Mouse (Mus musculus): ENCODE data around the gene Gm49361.
A peak's percentile ranks its signal among the peaks of the same experiment; 100 is the strongest.
"Not testable (repeated sequence)": the region's sequence is repeated elsewhere in the genome, so short reads cannot be mapped to it uniquely, and the experiment has no call there.

Gm49361 gene

DNA sequence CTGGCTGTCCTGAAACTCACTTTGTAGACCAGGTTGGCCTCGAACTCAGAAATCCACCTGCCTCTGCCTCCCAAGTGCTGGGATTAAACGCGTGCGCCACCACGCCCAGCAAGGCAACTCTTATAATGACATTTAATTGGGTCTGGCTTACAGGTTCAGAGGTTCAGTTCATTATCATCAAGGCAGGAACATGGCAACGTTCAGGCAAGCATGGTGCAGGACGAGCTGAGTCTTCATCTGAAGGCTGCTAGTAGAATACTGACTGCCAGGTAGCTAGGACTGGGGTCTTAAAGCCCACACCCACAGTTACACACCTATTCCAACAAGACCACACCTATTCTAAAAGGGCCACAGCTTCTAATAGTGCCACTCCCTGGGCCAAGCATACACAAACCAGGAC is 57.8 kb downstream of the Gm49361 start:
- not testable (repeated sequence) for DNase-seq

DNA sequence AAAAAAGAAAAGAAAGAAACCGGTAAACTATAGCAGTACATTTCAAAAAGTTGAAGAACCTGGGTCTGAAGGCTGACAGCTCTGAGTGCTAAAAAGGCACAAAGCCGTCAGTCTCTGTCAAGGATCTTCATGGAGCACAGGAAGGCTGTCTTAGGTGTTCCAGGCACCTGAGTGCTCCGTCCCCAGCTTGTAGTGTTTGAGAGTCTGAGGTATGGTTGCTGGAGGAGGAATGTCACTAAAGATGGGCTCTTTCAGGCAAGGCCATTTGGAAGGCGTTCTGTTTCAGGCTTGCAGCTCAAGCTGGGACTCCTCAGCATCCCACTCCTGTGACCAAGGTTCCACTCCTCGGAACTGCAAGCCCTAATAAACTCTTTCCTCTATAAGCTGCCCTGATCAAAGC is 58.5 kb downstream of the Gm49361 start:
- no peak for DNase-seq

DNA sequence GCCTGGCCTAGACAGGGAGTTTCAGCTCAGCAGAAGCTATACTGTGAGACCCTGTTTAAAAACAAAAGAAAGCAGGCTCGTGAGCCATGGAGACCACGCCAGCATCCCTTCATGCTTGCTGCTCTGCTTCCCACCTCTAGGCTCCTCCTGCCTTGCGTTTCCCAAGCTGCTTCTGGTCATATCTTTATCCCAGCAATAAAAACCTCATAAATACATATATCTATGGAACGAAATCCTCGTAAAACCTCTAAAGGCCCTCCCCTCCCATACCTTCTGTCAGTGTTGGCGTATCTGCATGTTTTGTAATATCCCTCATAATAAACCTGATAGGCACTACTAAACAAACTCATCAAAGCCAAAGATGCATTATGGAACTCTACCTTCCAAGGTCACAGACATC is 59.3 kb downstream of the Gm49361 start:
- no peak for DNase-seq

DNA sequence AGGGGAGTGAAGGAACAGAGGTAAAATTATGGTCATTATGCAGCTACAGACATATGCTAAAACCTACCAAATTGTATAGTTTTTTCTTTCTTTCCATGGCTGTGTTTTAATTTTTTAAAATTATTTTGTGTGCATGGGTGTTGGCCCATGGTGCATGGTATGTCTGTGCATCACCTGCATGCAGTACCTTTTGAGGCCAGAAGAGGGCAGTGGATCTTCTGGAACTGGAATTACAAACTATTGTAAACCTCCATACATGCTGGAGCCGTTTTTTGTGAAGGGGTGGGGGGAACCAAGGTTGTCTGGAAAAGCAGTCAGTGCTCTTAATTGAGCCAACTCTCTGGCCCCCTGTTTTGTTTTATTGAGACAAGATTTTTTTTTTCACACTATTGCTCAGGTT is 61.3 kb downstream of the Gm49361 start:
- peak; percentile 76 for DNase-seq

DNA sequence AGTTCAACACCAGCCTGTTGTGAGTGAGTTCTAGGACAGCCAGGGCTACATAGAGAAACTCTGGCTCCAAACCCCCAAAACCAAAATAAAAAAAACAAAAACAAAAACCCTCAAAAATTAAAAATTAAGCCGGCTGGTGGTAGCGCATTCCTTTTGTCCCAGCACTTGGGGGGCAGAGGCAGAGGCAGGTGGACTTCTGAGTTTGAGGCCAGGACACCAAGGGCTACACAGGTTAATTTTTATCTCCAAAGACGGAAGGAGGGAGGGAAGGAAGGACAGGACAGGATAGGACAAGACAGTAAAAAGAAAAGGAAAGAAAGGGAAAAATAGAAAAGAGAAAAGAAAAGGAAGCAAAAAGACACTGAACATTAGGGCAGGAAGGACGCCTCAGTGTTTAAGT is 63.2 kb downstream of the Gm49361 start:
- no peak for DNase-seq

DNA sequence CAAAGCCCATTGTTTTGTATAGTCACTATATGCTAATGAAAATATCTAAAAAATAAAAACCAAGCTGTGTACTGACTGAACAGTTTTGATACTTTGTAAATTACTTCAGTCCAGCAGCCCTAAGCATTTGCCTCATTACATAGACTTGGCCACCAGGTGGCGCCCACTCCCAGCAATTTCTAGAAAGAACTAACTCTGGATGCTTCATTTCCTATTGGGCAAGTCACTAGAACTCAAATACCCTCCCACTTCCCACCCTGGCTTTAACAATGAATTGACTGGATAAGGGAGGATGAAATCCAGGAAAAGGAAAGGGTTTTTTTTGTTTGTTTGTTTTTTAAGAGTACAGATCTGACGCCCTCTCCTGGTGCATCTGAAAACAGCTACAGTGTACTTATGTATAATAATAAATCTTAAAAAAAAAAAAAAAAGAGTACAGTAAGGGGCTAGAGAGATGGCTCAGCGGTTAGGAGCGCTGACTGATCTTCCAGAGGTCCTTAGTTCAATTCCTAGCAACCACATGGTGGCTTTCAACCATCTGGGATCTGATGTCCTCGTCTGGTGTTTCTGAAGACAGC is 65.9 kb downstream of the Gm49361 start:
- peak; percentile 90 for DNase-seq

DNA sequence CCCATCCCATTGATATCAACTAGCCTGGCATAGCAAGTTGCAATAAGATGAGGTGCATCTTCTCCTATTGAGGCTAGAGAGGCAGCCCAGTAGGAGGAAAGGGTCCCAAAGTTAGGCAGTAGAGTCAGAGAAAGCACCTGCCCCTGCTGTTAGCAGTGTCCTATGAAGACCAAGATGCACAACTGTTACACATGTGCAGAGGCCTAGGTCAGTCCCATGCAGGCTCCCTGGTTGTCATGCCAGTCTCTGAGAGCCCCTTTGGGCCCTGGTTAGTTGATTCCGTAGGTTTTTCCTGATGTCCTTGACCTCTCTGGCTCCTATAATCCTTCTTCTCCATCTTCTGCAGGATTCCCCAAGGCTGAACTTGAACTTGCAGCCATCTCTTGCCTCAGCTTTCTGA is 66.4 kb downstream of the Gm49361 start:
- no peak for DNase-seq

DNA sequence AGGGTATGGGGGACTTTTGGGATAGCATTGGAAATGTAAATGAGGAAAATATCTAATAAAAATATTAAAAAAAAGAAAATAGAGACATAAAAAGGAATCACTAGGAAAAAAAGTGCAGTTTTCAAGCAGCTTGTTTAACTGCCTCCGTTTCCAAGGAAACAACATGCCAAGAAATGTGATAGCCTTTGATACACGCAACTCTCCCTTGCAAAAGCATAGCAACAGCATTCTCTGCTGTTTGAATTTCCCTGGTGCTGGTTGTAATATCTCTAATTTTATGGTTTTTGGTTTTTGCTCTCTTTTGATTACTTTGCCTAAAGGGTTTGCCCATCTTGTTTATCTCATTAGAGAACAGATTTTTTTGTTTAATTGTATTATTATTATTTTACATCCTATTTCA is 70.4 kb downstream of the Gm49361 start:
- DNase-seq = no peak

DNA sequence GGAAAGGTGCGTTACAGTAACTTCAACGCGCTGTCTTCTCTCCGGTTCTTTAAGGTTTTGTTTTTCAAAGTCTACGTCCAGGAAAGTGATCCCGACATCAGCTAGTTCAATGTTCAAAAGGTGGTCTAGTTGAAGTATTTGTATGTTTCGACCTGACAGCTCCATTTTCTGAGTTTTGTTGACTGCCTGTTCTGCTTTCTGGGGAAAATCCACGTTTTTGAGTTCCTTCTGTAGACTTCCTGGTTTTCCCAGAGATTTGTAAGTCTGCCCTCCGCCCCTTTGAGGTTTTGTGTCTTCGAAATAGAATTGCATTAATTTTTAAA is 80.3 kb downstream of the Gm49361 start:
- DNase-seq = no peak

DNA sequence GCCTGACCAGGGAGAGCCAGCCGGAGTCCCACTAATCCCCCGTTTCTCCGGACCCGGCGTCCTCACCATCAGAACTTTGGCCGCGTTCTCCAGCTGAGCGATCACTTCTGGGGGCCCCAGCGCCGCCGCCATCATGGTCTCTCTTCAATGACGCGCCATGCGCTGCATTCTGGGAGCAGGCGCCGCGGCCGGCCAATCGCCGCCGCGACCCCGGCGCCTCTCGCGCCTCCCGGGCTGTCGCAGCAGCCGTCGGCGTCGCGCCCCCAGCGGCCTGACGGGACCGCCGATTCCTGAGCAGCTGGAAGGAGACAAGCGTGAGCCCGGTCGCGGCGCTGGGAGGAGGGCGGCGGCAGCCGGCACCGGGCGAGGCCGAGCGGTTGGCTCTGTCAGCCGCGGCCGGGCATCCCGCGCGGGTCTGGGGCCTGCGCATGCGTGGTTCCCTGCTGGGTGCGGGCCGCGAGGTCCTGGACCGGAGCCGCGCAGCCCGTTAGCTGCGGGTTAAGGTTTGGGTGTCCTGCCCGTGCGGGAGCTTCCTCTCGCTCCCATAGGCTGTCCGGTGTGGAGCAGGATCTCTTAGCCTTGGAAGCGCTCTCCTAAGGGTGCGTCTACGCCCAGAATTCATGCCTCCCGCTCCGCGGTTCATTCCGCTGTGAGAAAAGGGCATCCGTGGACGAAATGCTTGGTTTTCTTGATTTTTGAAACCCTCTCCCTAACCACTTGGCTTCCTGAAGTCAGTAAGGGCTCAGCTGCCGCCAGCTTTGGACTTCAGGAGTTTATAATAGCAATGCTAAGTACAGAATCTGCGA is 80.9 kb downstream of the Gm49361 start, which contains the start of gene Xpo4:
Gene Xpo4, minus strand, starts transcription at position 609 of the 806 bp plus-strand sequence.
- DNase-seq = peak; percentile 90

DNA sequence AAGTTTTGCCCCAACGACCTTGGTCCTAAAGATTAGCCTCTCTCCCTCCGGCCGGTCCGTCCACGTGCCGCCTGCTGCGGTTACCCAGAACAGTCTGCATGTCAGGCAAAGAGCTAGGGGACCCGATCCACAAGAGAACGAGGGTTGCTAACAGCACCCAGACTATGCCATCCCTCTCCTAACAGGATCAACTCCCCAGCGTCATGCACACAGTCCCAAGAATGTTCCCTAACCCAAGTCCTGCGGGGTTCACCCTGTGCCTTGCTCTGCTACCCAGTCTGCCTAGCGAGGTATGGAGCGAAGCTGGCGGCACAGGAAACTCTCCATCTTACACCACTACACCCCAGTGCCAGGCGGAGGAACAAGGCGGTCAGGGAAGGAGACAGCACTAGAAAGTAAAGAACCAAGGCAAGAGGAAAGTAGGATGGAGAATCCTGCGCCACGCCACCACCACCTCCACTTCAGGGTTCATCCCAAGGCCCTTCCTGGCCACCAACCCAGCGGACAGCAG is 81.5 kb downstream of the Gm49361 start:
- no peak for DNase-seq

DNA sequence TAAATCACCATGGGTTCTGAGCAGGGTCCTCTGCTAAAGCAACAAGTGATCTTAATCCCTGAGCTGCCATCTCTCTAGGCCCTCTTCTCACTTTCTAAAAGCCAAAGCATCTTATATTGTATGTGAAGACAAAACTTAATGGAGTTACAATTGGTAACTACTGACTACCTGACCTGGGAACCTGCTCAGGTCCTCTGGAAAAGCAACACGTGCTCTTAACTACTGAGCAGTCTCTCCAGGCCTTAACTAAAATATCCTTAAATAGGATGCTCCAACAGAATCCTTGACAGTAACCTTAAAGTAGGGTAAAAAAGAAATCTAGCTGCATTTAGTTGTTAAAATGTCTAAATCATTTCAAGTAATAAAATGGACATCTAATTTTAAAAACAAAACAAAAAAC is 82.3 kb downstream of the Gm49361 start:
- DNase-seq = no peak

DNA sequence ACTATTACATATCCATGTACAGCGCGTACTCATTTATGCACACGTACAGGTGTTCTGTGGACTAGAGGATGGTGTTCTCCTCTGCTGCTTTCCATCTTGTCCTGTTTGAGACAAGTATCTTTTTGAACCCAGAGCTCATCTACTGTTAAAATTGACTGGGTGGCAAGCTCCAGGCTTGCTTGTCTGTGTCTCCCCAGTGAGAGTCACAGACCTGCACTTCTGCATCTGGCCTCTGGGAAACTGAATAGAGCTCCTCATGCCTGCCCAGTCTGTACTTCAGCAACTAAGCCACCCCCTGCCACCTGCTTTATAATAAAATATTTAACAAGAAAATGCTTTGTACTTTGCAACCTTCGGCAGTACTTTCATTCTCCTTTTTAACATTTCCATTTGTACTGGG is 87.6 kb downstream of the Gm49361 start:
- DNase-seq = no peak

DNA sequence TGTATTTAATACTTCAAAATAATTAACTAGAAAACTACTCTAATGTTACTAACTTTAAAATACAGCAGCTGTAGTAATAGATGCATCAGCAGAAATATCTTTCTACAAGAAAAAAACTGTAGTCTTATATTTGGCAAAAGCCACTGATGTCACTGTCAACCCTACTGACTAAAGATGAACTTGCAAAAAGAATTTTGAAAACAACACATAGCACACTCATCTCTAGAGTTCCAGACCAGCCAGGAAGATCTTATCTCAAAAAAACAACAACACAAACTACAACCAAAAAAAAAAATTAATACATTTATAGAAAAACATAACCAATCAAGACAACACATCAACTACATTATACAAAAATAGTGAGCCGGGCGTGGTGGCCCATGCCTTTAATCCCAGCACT is 88.4 kb downstream of the Gm49361 start:
- DNase-seq = no peak

DNA sequence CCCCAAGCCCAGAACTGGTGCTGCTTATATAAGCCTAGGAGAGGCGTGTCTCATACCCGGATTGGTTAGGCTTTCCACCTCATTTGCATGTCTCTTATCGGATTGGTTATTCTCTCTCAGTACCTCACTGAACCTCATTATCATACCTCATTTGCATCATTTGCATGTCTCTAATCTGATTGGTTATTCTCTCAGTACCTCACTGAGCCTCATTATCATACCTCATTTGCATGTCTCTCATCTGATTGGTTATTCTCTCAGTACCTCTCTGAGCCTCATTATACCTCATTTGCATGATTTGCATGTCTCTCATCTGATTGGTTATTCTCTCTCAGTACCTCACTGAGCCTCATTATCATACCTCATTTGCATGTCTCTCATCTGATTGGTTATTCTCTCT is 89.4 kb downstream of the Gm49361 start:
- DNase-seq = not testable (repeated sequence)

DNA sequence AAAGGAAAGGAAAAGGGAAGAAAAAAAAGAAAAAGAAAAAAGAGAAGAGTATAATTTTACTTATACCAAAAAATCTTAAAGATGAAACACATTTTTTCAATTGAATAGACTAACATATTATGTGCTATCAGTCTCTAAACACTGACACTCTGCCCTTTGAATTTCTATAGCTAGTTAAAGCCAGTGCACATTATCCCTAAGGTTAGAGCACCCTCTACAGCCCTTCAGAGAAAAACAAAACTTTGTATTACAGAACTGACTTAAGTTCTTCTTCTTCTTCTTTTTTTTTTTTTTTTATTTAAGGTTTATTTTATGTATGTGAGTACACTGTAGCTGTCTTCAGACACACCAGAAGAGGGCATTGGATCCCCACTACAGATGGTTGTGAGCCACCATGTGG is 96.4 kb downstream of the Gm49361 start:
- no peak for DNase-seq

DNA sequence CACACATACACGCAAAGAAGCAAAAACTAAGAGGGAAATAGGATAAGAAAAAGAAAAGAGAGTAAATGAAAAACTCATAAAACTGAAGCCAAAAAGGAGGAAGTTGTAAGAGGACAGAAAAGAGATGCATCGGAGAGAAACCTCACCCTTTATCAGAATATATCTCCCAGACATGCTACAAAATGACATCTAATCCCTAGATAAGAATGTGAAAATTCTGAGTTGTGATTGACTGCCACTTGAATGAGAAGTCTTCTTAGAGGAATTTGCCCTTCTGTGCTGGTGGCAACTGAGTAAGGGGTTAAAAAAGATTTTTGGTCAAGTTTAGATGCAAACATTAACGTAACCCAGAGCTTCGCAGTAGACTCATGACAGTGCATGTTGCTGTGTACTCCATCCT is 99.7 kb downstream of the Gm49361 start:
- DNase-seq = no peak

DNA sequence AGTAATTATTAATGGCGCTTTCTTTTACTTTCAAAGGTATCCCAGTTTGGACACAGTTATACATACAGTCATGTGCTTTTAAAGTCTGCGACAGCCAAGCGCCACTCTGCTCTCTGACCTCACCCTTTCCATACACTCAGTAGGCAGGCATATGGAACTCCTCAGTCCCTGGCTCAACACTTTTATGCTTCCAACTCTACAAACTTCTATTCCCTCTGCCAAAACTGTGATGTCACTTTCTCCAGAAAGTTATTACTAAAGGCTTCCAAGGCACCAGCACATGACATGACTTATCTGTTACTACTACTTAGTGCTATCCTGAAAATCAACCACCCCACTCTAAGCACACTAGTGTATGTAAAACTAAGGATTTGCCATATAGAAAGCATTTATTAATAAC is 106.8 kb downstream of the Gm49361 start:
- no peak for DNase-seq

DNA sequence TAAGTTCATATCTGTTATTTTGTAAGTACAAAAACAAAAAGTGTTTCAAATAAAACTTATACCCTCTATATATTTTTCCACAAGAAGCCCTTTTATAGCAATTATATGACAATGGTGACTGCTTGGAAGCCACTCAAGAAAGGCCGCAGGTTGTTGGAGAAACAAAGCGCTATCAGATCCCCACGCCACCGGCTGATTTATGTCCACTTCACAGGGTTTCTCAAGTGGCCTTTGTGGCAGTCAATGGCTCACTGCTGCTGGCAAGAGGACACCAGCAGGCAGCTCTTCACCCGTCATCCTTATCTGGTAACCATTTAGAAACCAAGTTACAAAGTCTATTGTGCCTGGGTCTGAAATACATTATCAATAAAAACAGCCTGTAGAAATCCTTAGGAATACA is 111.8 kb downstream of the Gm49361 start:
- no peak for DNase-seq

DNA sequence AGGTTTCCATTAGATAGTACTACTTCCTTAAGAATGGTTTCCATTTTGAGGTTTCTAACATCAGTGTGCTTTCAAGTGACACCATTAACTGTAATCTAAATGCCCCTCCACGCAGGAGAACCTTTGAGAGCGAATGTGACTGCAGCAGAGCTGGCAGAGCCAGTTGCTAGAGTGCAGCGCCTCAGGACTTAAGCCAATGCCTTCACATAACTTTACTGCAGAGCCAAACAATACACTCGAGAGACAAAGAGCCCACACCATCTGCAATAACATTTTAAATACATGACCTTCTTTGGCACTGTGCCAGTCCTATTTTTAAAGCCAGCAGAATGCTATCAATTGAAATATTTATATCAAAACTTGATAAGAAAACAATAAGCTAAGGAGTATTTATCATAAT is 116.3 kb downstream of the Gm49361 start:
- DNase-seq = no peak

DNA sequence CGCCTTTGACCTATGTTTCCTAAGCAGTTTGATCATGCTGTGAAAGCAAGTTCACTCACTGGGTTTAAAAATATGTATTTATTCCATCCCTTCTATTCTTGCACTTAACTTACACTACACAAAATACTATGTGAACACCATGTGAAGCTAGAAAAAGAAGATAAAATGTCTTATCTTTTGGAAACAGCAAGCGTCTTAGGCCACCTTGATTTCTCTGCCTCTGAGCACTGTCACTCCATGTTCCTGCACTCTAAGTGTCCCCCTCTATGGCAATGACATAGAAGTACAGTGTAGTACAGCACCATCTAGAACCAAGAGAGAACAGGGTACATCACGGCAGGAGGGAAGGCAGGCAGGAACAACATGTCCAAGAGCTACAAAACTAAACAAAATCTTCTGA is 123.0 kb downstream of the Gm49361 start:
- DNase-seq = no peak

DNA sequence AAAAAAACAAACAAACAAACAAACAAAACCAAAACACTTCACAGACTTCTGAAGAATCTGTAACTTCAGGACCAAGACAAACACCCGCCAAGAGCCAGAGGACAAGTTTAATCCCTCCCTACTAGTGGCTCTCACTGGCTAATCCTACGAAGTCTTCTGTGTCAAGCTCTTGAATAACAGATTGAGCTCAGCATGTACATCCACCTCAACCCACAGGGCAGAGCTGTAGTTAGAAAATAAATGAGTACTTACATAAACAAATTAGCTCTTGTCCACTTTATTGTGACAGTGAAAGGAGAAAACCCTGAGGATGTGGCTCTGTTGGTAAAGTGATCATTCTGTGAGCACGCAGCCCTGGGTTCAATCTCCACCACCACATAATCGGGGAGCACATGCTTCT is 124.2 kb downstream of the Gm49361 start:
- DNase-seq = no peak

DNA sequence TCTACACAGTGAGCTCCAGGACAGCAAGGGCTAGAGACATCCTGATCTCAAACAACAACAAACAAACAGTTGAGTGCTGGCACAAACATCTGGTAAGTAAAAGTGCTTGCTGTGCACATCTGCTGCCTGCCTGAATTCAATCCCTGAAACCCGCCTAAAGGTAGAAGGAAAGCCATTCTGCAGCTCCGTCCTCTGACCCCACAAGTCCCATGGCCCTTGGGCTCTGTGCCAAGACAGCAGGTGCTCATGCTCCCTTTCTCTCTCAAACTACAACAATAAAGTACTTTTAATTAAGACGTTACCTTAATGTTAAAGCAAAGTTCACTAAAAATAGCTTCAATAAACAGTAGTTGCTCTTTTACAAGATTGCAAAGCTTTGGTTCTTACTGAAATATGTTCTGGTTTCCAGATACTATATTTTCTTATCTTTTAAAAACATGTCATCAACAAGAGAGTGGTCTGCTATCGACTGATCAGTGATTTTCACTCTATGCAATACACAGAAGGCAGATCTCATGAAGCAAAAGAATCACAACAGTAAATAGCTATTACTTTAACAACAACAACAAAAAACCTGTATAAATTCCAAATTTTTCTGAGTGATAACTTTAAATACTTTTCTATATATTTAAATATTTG is 125.2 kb downstream of the Gm49361 start:
- DNase-seq = peak; percentile 54

DNA sequence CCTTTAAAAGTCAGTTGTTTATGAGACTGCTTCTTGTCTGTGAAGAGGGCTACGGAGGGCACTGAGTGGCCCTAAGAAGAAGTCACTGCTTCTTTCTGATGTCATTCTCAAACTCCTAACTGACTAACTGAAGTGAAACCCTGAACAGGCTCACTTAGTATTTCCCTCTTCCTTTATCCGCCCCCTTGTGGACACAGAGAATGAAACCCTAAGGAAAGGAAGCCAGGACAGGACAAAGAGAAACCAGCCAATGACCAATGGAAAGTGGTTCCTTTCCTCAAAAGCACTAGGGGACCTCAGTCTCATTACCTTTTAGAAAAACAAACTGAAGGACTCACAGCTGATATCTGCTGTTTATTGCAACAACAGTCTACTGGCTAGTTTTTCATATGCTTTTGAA is 126.4 kb downstream of the Gm49361 start:
- peak; percentile 51 for DNase-seq

Measured in kidney, postnatal 14 days (tissue).